Mouse (Mus musculus) thymus, adult 2 months (tissue): ENCODE data around the gene D17H6S53E. TPM values are rescaled to one million over a fixed set of nuclear protein-coding genes. Genes with fewer than 3 reads are reported as not detected.

Experiments
- DNase-seq: peaks from one replicate; pipeline ENCODE4 v3.0.0; 2021
- H3K27ac ChIP-seq: fragments of 200-500 bp; 2 replicates; pipeline ENCODE4 v1.5.1; 2012; ENCODE audit warnings: low read length, control low read depth; ENCODE audit not compliant: control insufficient read depth, insufficient read depth
- H3K27me3 ChIP-seq: fragments of 200-500 bp; 2 replicates; pipeline ENCODE4 v1.6.1; 2012; ENCODE audit warnings: mild to moderate bottlenecking, low read length, moderate library complexity, mixed read lengths; ENCODE audit not compliant: control insufficient read depth, insufficient read depth
- H3K36me3 ChIP-seq: fragments of 200-500 bp; 2 replicates; pipeline ENCODE4 v1.6.1; 2012; ENCODE audit warnings: mild to moderate bottlenecking, low read length, moderate library complexity; ENCODE audit not compliant: control insufficient read depth, insufficient read depth
- H3K4me1 ChIP-seq: fragments of 200-500 bp; replicated peaks from 2 replicates; pipeline ENCODE4 v1.6.1; 2012; ENCODE audit warnings: low read length; ENCODE audit not compliant: control insufficient read depth, insufficient read depth
- H3K4me3 ChIP-seq: fragments of 200-500 bp; 2 replicates; pipeline ENCODE4 v1.5.1; 2012; ENCODE audit warnings: mild to moderate bottlenecking, low read length, control low read depth, moderate library complexity; ENCODE audit not compliant: control insufficient read depth, insufficient read depth
- CTCF ChIP-seq: fragments of 200-500 bp; IDR thresholded peaks from 2 replicates; pipeline ENCODE4 v1.5.1; 2012; ENCODE audit warnings: mild to moderate bottlenecking, control low read depth, low read length, moderate library complexity, borderline replicate concordance; ENCODE audit not compliant: control insufficient read depth, poor library complexity, insufficient read depth; ENCODE audit errors: extremely low read depth
- POLR2A ChIP-seq: fragments of 200-500 bp; IDR thresholded peaks from 2 replicates; pipeline ENCODE4 v1.6.1; 2012; ENCODE audit warnings: mild to moderate bottlenecking, low read length, control low read depth, moderate library complexity; ENCODE audit not compliant: control insufficient read depth, poor library complexity, insufficient read depth; ENCODE audit errors: extremely low read depth
- WGBS: fragments of 180-500 bp; shearing (Covaris S2); methylation state at CpG from one replicate; pipeline ENCODE4 v1.1.7; 2018; 5-methylcytosine and 5-hydroxymethylcytosine counted together
- polyA plus RNA-seq: library from polyadenylated mRNA; depleted of rRNA; stranded (reverse); fragments of >200 nt; gene quantifications from 2 replicates; pipeline ENCODE4 v1.2.3, GENCODE M21; 2012

D17H6S53E gene
- polyA plus RNA-seq, 1 experiment = 12.9 TPM

DNA sequence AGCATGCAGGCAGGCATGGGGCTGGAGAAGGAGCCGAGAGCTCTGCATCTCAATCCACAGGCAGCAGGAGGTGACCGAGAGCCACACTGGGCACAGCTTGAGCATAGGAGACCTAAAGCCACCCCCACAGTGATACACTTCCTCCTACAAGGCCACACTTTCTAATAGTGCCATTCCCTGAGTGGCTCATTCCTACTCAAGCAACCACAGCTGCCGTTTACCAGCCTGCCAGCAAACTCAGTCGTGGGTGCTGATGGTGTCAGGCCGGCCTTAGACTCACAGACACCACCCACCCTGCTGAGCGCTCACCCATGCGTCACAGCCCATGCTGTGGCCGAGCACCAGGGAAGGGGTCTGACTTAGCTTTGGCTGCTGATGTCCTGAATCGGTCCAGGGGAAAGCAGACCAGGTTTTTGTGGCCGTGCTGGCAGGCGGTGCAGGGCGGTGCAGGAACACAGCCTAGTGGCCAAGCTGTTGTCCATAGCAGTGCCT, 29.0 kb upstream of the D17H6S53E start:
- no peak overlapping the region for H3K27ac ChIP-seq
- WGBS = 97% methylated on average over 12 of the region's 12 CpGs
- H3K4me3 ChIP-seq = no peak overlapping the region
- H3K27me3 ChIP-seq = no peaks in the 10 kb centered on the region
- DNase-seq = peak; percentile 25
- H3K4me1 ChIP-seq = no peaks in the 10 kb centered on the region
- H3K36me3 ChIP-seq = peaks cover 63% of the 10 kb centered on the region
- no peak for TF ChIP-seq CTCF
- no peak for TF ChIP-seq POLR2A

DNA sequence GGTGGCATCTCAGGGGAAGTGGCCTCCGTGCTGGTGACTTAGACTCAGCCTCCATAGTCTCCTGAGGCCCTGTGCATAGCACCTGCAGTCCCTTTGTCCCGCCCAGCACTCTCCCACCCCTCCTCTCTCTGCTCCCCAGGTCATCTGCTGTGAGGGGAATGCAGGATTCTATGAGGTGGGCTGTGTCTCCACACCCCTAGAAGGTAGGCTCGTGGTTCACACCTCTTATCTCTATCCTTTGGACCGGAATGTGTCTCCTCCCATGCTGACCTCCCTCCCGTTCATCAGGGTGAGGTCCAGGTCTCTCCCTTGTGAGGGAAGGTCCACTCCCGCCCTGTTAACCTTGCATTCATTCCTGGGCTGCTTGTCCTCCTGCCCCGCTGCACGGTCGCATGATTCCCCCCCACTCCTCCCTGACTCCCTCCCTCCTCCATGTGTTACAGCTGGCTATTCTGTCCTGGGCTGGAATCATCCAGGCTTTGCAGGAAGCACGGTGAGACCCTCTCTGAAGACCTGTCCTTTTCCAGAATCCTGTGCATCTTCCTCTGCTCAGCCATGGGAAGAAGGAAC, 25.9 kb upstream of the D17H6S53E start:
- H3K36me3 ChIP-seq = peaks cover 57% of the 10 kb centered on the region
- TF ChIP-seq CTCF (no peak), POLR2A (no peak)
- DNase-seq = no peak
- H3K4me3 ChIP-seq = no peak overlapping the region
- WGBS = 96% methylated on average over 10 of the region's 10 CpGs
- no peak overlapping the region for H3K27ac ChIP-seq
- H3K27me3 ChIP-seq = no peaks in the 10 kb centered on the region
- no peaks in the 10 kb centered on the region for H3K4me1 ChIP-seq

DNA sequence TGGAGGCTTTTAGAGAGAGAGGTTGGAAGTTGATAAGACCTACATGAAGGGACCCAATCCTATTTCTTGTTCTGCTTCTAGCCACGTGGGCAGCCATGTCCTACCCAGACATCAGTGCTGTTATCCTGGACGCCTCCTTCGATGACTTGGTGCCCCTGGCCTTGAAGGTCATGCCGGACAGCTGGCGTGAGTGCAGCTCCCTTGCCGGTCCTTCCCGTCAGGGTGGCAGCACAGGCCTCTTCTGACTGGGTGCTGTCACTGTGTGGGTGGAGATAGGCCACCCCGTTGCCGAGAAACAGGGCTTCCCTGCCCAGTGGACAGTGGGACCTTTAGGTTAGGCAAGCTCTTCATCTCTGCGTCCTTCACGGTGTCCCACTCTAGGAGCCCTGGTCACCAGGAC, 25.0 kb upstream of the D17H6S53E start:
- no peak overlapping the region for H3K4me3 ChIP-seq
- TF ChIP-seq POLR2A (no peak), CTCF (no peak)
- 97% methylated on average over 11 of the region's 11 CpGs for WGBS
- no peak for DNase-seq
- peaks cover 55% of the 10 kb centered on the region for H3K36me3 ChIP-seq
- H3K27ac ChIP-seq = no peak overlapping the region
- no peaks in the 10 kb centered on the region for H3K27me3 ChIP-seq
- H3K4me1 ChIP-seq = peaks cover 2% of the 10 kb centered on the region; the same call in 1 of the 2 replicates

DNA sequence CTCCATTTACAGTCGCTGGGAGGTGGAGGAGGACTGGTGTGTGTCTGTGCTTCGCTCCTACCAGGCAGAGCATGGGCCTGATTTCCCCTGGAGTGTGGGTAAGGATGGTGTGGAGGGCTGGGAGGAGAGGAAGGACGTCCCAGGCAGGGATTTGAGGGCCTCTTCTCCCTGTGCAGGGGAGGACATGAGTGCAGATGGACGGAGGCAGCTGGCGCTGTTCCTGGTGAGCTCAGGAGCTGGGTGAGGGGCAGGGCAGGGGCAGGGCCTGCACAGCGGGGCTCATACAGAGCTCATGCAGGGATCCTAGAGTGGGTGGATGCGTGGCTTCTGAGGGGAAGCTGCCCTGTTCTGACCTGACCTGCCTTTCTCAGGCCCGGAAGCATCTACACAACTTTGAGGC, 23.9 kb upstream of the D17H6S53E start:
- Histone ChIP-seq H3K4me3 (no peak overlapping the region), H3K36me3 (peaks cover 44% of the 10 kb centered on the region), H3K27me3 (no peaks in the 10 kb centered on the region), H3K4me1 (peaks cover 2% of the 10 kb centered on the region; the same call in 1 of the 2 replicates), H3K27ac (no peak overlapping the region)
- TF ChIP-seq CTCF (no peak), POLR2A (no peak)
- no peak for DNase-seq
- WGBS = 96% methylated on average over 8 of the region's 8 CpGs

DNA sequence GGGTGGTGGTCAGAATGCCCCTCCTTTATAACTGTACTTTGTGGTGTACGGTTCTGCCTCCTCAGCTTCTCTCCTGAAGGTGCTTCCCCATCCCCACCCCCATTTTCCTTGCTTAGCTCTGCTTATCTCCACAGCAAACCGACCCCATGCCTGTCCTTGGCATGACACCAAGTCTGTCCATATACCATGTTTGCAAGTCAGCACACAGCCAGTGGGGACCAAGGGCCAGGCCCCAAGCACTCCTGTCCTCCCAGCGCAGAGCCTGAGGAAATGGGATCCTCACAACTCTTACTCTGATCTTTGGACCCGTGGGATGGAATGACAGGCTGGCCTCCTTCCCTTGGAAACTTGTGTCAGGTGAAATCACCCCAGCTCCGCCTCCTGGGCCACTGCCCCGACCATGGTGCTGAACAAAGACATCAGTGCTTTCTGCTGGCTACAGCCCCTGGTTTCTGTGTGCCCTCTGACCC, 22.9 kb upstream of the D17H6S53E start:
- Histone ChIP-seq H3K36me3 (peaks cover 40% of the 10 kb centered on the region), H3K4me1 (peaks cover 2% of the 10 kb centered on the region; the same call in 1 of the 2 replicates), H3K27ac (no peak overlapping the region), H3K27me3 (no peaks in the 10 kb centered on the region), H3K4me3 (no peak overlapping the region)
- TF ChIP-seq CTCF = no peak
- no peak for TF ChIP-seq POLR2A
- WGBS = 80% methylated on average over 6 of the region's 6 CpGs
- DNase-seq = no peak

DNA sequence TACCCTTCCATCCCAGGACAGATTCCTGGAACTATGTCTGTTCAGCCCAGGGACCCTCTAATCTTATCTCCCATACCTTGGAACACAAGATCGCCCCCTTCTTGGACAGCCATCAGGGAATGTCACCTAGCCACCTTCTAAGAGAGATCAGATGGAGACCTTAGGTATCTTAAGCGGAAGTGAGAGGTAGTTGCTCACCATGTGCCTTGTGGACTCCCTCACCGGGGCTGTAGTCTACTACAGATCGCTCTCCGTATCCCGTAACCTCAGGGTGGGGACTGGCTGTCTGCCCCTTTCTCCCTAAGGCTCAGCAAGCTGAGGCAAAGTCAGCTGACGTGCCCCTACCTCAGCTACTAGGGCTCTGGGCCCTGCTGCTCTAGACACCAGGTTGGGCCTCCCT, 22.1 kb upstream of the D17H6S53E start:
- DNase-seq = no peak
- whole genome bisulfite sequencing = 98% methylated on average over 7 of the region's 7 CpGs
- Histone ChIP-seq H3K4me3 (no peak overlapping the region), H3K4me1 (peaks cover 2% of the 10 kb centered on the region; the same call in 1 of the 2 replicates), H3K27ac (no peak overlapping the region), H3K27me3 (no peaks in the 10 kb centered on the region), H3K36me3 (peaks cover 33% of the 10 kb centered on the region)
- TF ChIP-seq POLR2A (no peak), CTCF (no peak)

DNA sequence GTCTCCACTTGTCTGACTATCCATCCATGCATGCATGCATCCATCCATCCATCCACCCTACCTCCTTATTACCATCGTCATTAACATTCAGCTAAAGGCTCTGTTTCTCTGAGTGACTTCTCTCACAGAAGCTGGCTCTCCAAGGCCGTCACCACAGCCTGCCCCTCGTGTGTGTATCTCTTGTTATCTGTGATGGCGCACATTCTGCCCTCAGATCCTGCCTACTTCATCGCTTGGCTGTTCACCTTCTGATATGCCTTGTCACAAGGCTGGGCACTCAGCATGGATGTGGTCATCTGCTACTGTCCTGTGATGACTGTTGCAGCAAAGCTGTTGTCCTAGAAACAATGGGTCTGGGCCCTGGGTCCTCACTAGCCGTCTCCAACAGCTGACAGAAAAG, 21.4 kb upstream of the D17H6S53E start:
- TF ChIP-seq CTCF (no peak), POLR2A (no peak)
- Histone ChIP-seq H3K36me3 (peaks cover 28% of the 10 kb centered on the region), H3K4me3 (no peak overlapping the region), H3K27me3 (no peaks in the 10 kb centered on the region), H3K4me1 (peaks cover 2% of the 10 kb centered on the region; the same call in 1 of the 2 replicates), H3K27ac (no peak overlapping the region)
- DNase-seq = no peak
- 85% methylated on average over 6 of the region's 6 CpGs for WGBS
